Mouse (Mus musculus) v-Abl transformed pro-B cells (cell line): Measurements from ENCODE around the gene Atat1.

ENCODE experiments used
- in situ Hi-C, 2 experiments: fragments of 400-800 bp; cut with MboI; formaldehyde crosslinking; loops; one replicate each; pipeline ENCODE4 v1.15.1; 2025; ENCODE audit not compliant: unreplicated experiment in 2 of 2

Gene Atat1

GRCm38 (mm10) chr17:35909919-35910369 lies at the start of gene Atat1:
TSS of gene Atat1 (minus strand) at chr17:35910075.
- in situ Hi-C loops = loop anchor here (5.0 to 25.0 kb wide), 6 partner anchors 38 to 398 kb away; partner anchors contain the start of genes Cchcr1 (in 1 of the 2), Pou5f1 (in 1 of the 2) and Tcf19 (in 1 of the 2)

GRCm38 (mm10) chr17:35958533-35959223 lies 48.8 kb upstream of the Atat1 start:
- in situ Hi-C loops = loop anchor here (25.0 kb wide), 2 partner anchors 454 to 1004 kb away; partner anchors contain the start of genes Ppp1r11 (in 1 of the 2), Znrd1 (in 1 of the 2) and Znrd1as (in 1 of the 2)

- in situ Hi-C loops = loop anchor here (25.0 kb wide), 2 partner anchors 458 to 1008 kb away; partner anchors contain the start of genes Ppp1r11 (in 1 of the 2), Znrd1 (in 1 of the 2) and Znrd1as (in 1 of the 2)
These were observed 44.8 kb upstream of the Atat1 start for GRCm38 (mm10) chr17:35954665-35955064.

GRCm38 (mm10) chr17:35952559-35952958 lies 42.7 kb upstream of the Atat1 start:
- in situ Hi-C loops = loop anchor here (25.0 kb wide), 2 partner anchors 460 to 1010 kb away; partner anchors contain the start of genes Ppp1r11 (in 1 of the 2), Znrd1 (in 1 of the 2) and Znrd1as (in 1 of the 2)

GRCm38 (mm10) chr17:35950946-35951345 lies 41.1 kb upstream of the Atat1 start:
- in situ Hi-C loops = loop anchor here (25.0 kb wide), 2 partner anchors 461 to 1011 kb away; partner anchors contain the start of genes Ppp1r11 (in 1 of the 2), Znrd1 (in 1 of the 2) and Znrd1as (in 1 of the 2)

- in situ Hi-C loops = loop anchor here (5.0 to 10.0 kb wide), 6 partner anchors 52 to 845 kb away; partner anchors contain the start of genes H2-T3 (in 2 of the 2), Gm6034 (in 1 of the 2) and H2-T22 (in 1 of the 2)
These were observed 30.1 kb upstream of the Atat1 start for GRCm38 (mm10) chr17:35939941-35940340.

GRCm38 (mm10) chr17:35939108-35939507 lies 29.2 kb upstream of the Atat1 start:
- in situ Hi-C loops = loop anchor here (5.0 to 10.0 kb wide), 6 partner anchors 53 to 846 kb away; partner anchors contain the start of genes H2-T3 (in 2 of the 2), Gm6034 (in 1 of the 2) and H2-T22 (in 1 of the 2)

GRCm38 (mm10) chr17:35937700-35938348 lies 27.9 kb upstream of the Atat1 start:
- in situ Hi-C loops = loop anchor here (5.0 to 10.0 kb wide), 6 partner anchors 54 to 847 kb away; partner anchors contain the start of genes H2-T3 (in 2 of the 2), Gm6034 (in 1 of the 2) and H2-T22 (in 1 of the 2)

- in situ Hi-C loops = loop anchor here (5.0 to 10.0 kb wide), 6 partner anchors 57 to 849 kb away; partner anchors contain the start of genes H2-T3 (in 2 of the 2), Gm6034 (in 1 of the 2) and H2-T22 (in 1 of the 2)
These were observed 25.9 kb upstream of the Atat1 start for GRCm38 (mm10) chr17:35935763-35936162.

- in situ Hi-C loops = loop anchor here (10.0 kb wide), 5 partner anchors 112 to 852 kb away; partner anchors contain the start of genes H2-T3 (in 2 of the 2), Gm6034 (in 1 of the 2) and H2-T22 (in 1 of the 2)
These were observed 22.7 kb upstream of the Atat1 start for GRCm38 (mm10) chr17:35932608-35933007.

GRCm38 (mm10) chr17:35930627-35931026 lies 20.8 kb upstream of the Atat1 start:
- in situ Hi-C loops = loop anchor here (10.0 kb wide), 5 partner anchors 114 to 854 kb away; partner anchors contain the start of genes H2-T3 (in 2 of the 2), Gm6034 (in 1 of the 2) and H2-T22 (in 1 of the 2)

GRCm38 (mm10) chr17:35929534-35929933 lies 19.7 kb upstream of the Atat1 start:
- in situ Hi-C loops = no loop called here

GRCm38 (mm10) chr17:35927471-35927870 lies 17.6 kb upstream of the Atat1 start:
- in situ Hi-C loops = no loop called here

GRCm38 (mm10) chr17:35923281-35923680 lies 13.4 kb upstream of the Atat1 start:
- in situ Hi-C loops = loop anchor here in 1 of 2 experiments (25.0 kb wide), 1 partner anchor 411 kb away; the partner anchor contains the start of genes Cchcr1, Pou5f1 and Tcf19

GRCm38 (mm10) chr17:35922566-35922965 lies 12.7 kb upstream of the Atat1 start:
- in situ Hi-C loops = loop anchor here in 1 of 2 experiments (25.0 kb wide), 1 partner anchor 410 kb away; the partner anchor contains the start of genes Cchcr1, Pou5f1 and Tcf19

GRCm38 (mm10) chr17:35921710-35922109 lies 11.8 kb upstream of the Atat1 start:
- in situ Hi-C loops = loop anchor here in 1 of 2 experiments (25.0 kb wide), 1 partner anchor 409 kb away; the partner anchor contains the start of genes Cchcr1, Pou5f1 and Tcf19

GRCm38 (mm10) chr17:35920862-35921562 lies 11.1 kb upstream of the Atat1 start:
- in situ Hi-C loops = loop anchor here in 1 of 2 experiments (25.0 kb wide), 1 partner anchor 409 kb away; the partner anchor contains the start of genes Cchcr1, Pou5f1 and Tcf19

- in situ Hi-C loops = loop anchor here in 1 of 2 experiments (25.0 kb wide), 1 partner anchor 408 kb away; the partner anchor contains the start of genes Cchcr1, Pou5f1 and Tcf19
These were observed 10.5 kb upstream of the Atat1 start for GRCm38 (mm10) chr17:35920384-35920783.

GRCm38 (mm10) chr17:35919864-35920301 lies 10.0 kb upstream of the Atat1 start:
- in situ Hi-C loops = loop anchor here in 1 of 2 experiments (25.0 kb wide), 1 partner anchor 408 kb away; the partner anchor contains the start of genes Cchcr1, Pou5f1 and Tcf19
